In genomic region chr3:46869576-46870295, GRCm38 (mm10) we compare ENCODE assay signal across 24 mouse cellular contexts.
"Had no signal": no experiment of that assay in that cellular context is flagged by ENCODE, and none has a peak within 500 bp of the region (broad histone marks: within the 10 kb centered on the region; RNA-seq: fewer than 3 reads in every experiment).

No protein-coding gene starts in this region.

- H3K27ac ChIP-seq: heart, embryonic 10.5 days; hindbrain, embryonic 13.5 days; hindbrain, embryonic 15.5 days; hindbrain, postnatal 0 days; kidney, embryonic 15.5 days; kidney, postnatal 0 days; limb, embryonic 10.5 days; limb, embryonic 12.5 days; liver, embryonic 13.5 days; liver, embryonic 15.5 days had no signal

- H3K36me3 ChIP-seq: heart, embryonic 10.5 days; heart, embryonic 12.5 days; hindbrain, embryonic 13.5 days; hindbrain, embryonic 15.5 days; kidney, embryonic 15.5 days; limb, embryonic 10.5 days; limb, embryonic 12.5 days; liver, embryonic 13.5 days; liver, embryonic 15.5 days had no signal

- DNase-seq: gastrocnemius, postnatal 14 days; gastrocnemius, postnatal 36 days; heart, adult 18-20 months; heart, postnatal 10 days; heart, postnatal 36 days; kidney, adult 11 months; kidney, adult 2 months; kidney, adult 9 months; kidney, postnatal 14 days; kidney, postnatal 36 days; layer of hippocampus, adult 9-11 months; layer of hippocampus, postnatal 36 days; liver; liver, embryonic 13.5 days had no signal

- H3K4me3 ChIP-seq: heart, embryonic 10.5 days; heart, embryonic 12.5 days; hindbrain, embryonic 13.5 days; hindbrain, embryonic 15.5 days; kidney, embryonic 15.5 days; limb, embryonic 10.5 days; limb, embryonic 12.5 days; liver, embryonic 13.5 days; liver, embryonic 15.5 days had no signal

- H3K9me3 ChIP-seq: heart, embryonic 10.5 days; hindbrain, embryonic 13.5 days; hindbrain, embryonic 15.5 days; kidney, embryonic 15.5 days; limb, embryonic 10.5 days; limb, embryonic 12.5 days; liver, embryonic 15.5 days had no signal

- H3K9ac ChIP-seq: heart, embryonic 12.5 days; hindbrain, embryonic 13.5 days; hindbrain, embryonic 15.5 days; kidney, embryonic 15.5 days; limb, embryonic 12.5 days; liver, embryonic 13.5 days; liver, embryonic 15.5 days had no signal

- H3K4me1 ChIP-seq: heart, embryonic 10.5 days; heart, embryonic 12.5 days; hindbrain, embryonic 13.5 days; hindbrain, embryonic 15.5 days; kidney, embryonic 15.5 days; limb, embryonic 10.5 days; limb, embryonic 12.5 days; liver, embryonic 13.5 days; liver, embryonic 15.5 days had no signal
